Comparison of ENCODE assay signal across 11 mouse cellular contexts in genomic region chr9:20653859-20654258, GRCm38 (mm10). TPM values are rescaled to one million over a fixed set of nuclear protein-coding genes. Genes with fewer than 3 reads are reported as not detected.
DNase-seq lines count a peak whose midpoint lies in the region; ATAC-seq and TF ChIP-seq lines count a peak whose summit lies in the region.
"Had no signal": no experiment of that assay in that cellular context is flagged by ENCODE, and none has a peak within 500 bp of the region (broad histone marks: within the 10 kb centered on the region; RNA-seq: fewer than 3 reads in every experiment).

No protein-coding gene starts in this region.

- 96% methylated on average over 3 of the region's 3 CpGs for WGBS in forebrain, embryonic 13.5 days
- 87% methylated on average over 3 of the region's 3 CpGs for WGBS in forebrain, postnatal 0 days
- WGBS in lung, embryonic 15.5 days, result 82% methylated on average over 3 of the region's 3 CpGs
- 87% methylated on average over 3 of the region's 3 CpGs for WGBS in lung, adult 2 months
- 93% methylated on average over 3 of the region's 3 CpGs for WGBS in hindbrain, embryonic 14.5 days
- 88% methylated on average over 3 of the region's 3 CpGs for WGBS in midbrain, embryonic 13.5 days

- no peaks in the 10 kb centered on the region for H3K9me3 ChIP-seq in forebrain, embryonic 13.5 days (replicated peaks)
- H3K9me3 ChIP-seq in forebrain, postnatal 0 days (ENCODE audit: low read length), result no peaks in the 10 kb centered on the region
- H3K9me3 ChIP-seq in lung, embryonic 15.5 days, result no peaks in the 10 kb centered on the region
- H3K9me3 ChIP-seq in hindbrain, embryonic 14.5 days (ENCODE audit: control insufficient read depth, low read length), result no peaks in the 10 kb centered on the region
- no peaks in the 10 kb centered on the region for H3K9me3 ChIP-seq in midbrain, embryonic 13.5 days

- DNase-seq in forebrain, postnatal 0 days, result no peak
- no peak for DNase-seq in lung, adult 2 months
- no peak for DNase-seq in hindbrain, embryonic 14.5 days (ENCODE audit: low spot score)
- no peak for DNase-seq in thymus, postnatal 4 days
- no peak for DNase-seq in gastrocnemius, adult 8-10 months (ENCODE audit: low spot score in 2 of 2)
- DNase-seq: adrenal gland, adult 8-10 months; kidney, postnatal 10 days had no signal

- peak overlapping the region; percentile 85; the same call in 1 of the 2 replicates for H3K4me2 ChIP-seq in forebrain, embryonic 13.5 days
- H3K4me2 ChIP-seq in forebrain, postnatal 0 days (ENCODE audit: low read depth), result no peak overlapping the region
- H3K4me2 ChIP-seq in lung, embryonic 15.5 days, result peak overlapping the region; percentile 74; the same call in 1 of the 2 replicates
- 0 out of 2 replicates have a peak overlapping the region, but pooled peaks have one; percentile 76 for H3K4me2 ChIP-seq in hindbrain, embryonic 14.5 days (replicated peaks)
- peak overlapping the region; percentile 84 for H3K4me2 ChIP-seq in midbrain, embryonic 13.5 days (replicated peaks)

- H3K36me3 ChIP-seq in forebrain, embryonic 13.5 days (ENCODE audit: poor library complexity, severe bottlenecking), result peaks cover 61% of the 10 kb centered on the region
- H3K36me3 ChIP-seq in forebrain, postnatal 0 days (ENCODE audit: insufficient read depth), result peaks cover 44% of the 10 kb centered on the region
- H3K36me3 ChIP-seq in lung, embryonic 15.5 days, result peaks cover 39% of the 10 kb centered on the region
- H3K36me3 ChIP-seq in hindbrain, embryonic 14.5 days (replicated peaks; ENCODE audit: control insufficient read depth, insufficient read depth), result peaks cover 47% of the 10 kb centered on the region
- H3K36me3 ChIP-seq in midbrain, embryonic 13.5 days, result peaks cover 55% of the 10 kb centered on the region

- H3K27ac ChIP-seq in forebrain, embryonic 13.5 days, result no peak overlapping the region
- H3K27ac ChIP-seq in forebrain, postnatal 0 days (ENCODE audit: low read depth, low read length), result no peak overlapping the region
- no peak overlapping the region for H3K27ac ChIP-seq in lung, embryonic 15.5 days
- no peak overlapping the region for H3K27ac ChIP-seq in hindbrain, embryonic 14.5 days
- no peak overlapping the region for H3K27ac ChIP-seq in midbrain, embryonic 13.5 days

- peaks cover 39% of the 10 kb centered on the region for H3K4me1 ChIP-seq in forebrain, embryonic 13.5 days
- peaks cover 15% of the 10 kb centered on the region for H3K4me1 ChIP-seq in forebrain, postnatal 0 days (ENCODE audit: insufficient read depth)
- H3K4me1 ChIP-seq in lung, embryonic 15.5 days, result peaks cover 25% of the 10 kb centered on the region
- peaks cover 3% of the 10 kb centered on the region for H3K4me1 ChIP-seq in lung, adult 2 months (ENCODE audit: control insufficient read depth, insufficient read depth, low read length)
- peaks cover 21% of the 10 kb centered on the region for H3K4me1 ChIP-seq in hindbrain, embryonic 14.5 days (replicated peaks; ENCODE audit: control insufficient read depth, insufficient read depth, low read length)
- H3K4me1 ChIP-seq in midbrain, embryonic 13.5 days (replicated peaks), result peaks cover 40% of the 10 kb centered on the region

- TF ChIP-seq POLR2A in lung, adult 2 months (IDR thresholded peaks at IDR 0.05; ENCODE audit: borderline replicate concordance, extremely low read depth, low read depth, low read length), result no peak

- no peak overlapping the region for H3K9ac ChIP-seq in forebrain, embryonic 13.5 days
- H3K9ac ChIP-seq in forebrain, postnatal 0 days, result no peak overlapping the region
- H3K9ac ChIP-seq in lung, embryonic 15.5 days, result no peak overlapping the region
- H3K9ac ChIP-seq in hindbrain, embryonic 14.5 days, result no peak overlapping the region
- H3K9ac ChIP-seq in midbrain, embryonic 13.5 days (replicated peaks), result no peak overlapping the region

- TF ChIP-seq CTCF in forebrain, postnatal 0 days (IDR thresholded peaks at IDR 0.05; ENCODE audit: low read depth), result no peak; the same call in 1 of the 2 replicates
- no peak for TF ChIP-seq CTCF in lung, adult 2 months (IDR thresholded peaks at IDR 0.05; ENCODE audit: insufficient read depth, low read length)

- no peaks in the 10 kb centered on the region for H3K27me3 ChIP-seq in forebrain, embryonic 13.5 days
- no peaks in the 10 kb centered on the region for H3K27me3 ChIP-seq in forebrain, postnatal 0 days (ENCODE audit: insufficient read depth, low read length)
- no peaks in the 10 kb centered on the region for H3K27me3 ChIP-seq in lung, embryonic 15.5 days
- no peaks in the 10 kb centered on the region for H3K27me3 ChIP-seq in hindbrain, embryonic 14.5 days (ENCODE audit: control insufficient read depth, insufficient read depth, low read length)
- no peaks in the 10 kb centered on the region for H3K27me3 ChIP-seq in midbrain, embryonic 13.5 days
- H3K27me3 ChIP-seq: Patski had no signal

- ATAC-seq in forebrain, embryonic 13.5 days, result no peak
- ATAC-seq in forebrain, postnatal 0 days, result no peak
- no peak for ATAC-seq in lung, embryonic 15.5 days (ENCODE audit: borderline replicate concordance, extremely low read depth, low FRiP score, low TSS enrichment)
- no peak for ATAC-seq in hindbrain, embryonic 14.5 days (ENCODE audit: low FRiP score)
- no peak for ATAC-seq in midbrain, embryonic 13.5 days
- ATAC-seq: Patski had no signal

- H3K4me3 ChIP-seq in forebrain, embryonic 13.5 days, result 0 out of 2 replicates have a peak overlapping the region, but pooled peaks have one; percentile 87
- no peak overlapping the region for H3K4me3 ChIP-seq in forebrain, postnatal 0 days (ENCODE audit: low read depth, low read length)
- peak overlapping the region; percentile 64; the same call in 1 of the 2 replicates for H3K4me3 ChIP-seq in lung, embryonic 15.5 days
- H3K4me3 ChIP-seq in lung, adult 2 months (replicated peaks; ENCODE audit: extremely low read depth, low read depth, low read length), result no peak overlapping the region
- H3K4me3 ChIP-seq in hindbrain, embryonic 14.5 days (replicated peaks; ENCODE audit: low read length), result no peak overlapping the region
- H3K4me3 ChIP-seq in midbrain, embryonic 13.5 days (replicated peaks), result peak overlapping the region; percentile 95

RNA-seq across cellular contexts. Expression of gene Pin1, which starts 2.0 kb away (rescaled TPM):
- polyA plus RNA-seq in forebrain, embryonic 13.5 days (2015; fragmentation: Nextera tagmentation; extraction: Ambion mirVana), result 64.8 and 68.3 TPM in 2 replicates
- total RNA-seq in forebrain, postnatal 0 days (2014; rRNA removed), result 38.8 and 46.6 TPM in 2 replicates
- polyA plus RNA-seq in forebrain, postnatal 0 days (2015; fragmentation: Nextera tagmentation; extraction: Ambion mirVana), result 62.0 and 76.0 TPM in 2 replicates
- 51.8 and 54.8 TPM in 2 replicates for polyA plus RNA-seq in lung, embryonic 15.5 days (2015; fragmentation: Nextera tagmentation; extraction: Ambion mirVana)
- 14.8 and 17.9 TPM in 2 replicates for polyA plus RNA-seq in lung, adult 2 months (2012; rRNA removed)
- polyA plus RNA-seq in hindbrain, embryonic 14.5 days (2014; fragmentation: Nextera tagmentation; extraction: Ambion mirVana), result 64.5 and 64.6 TPM in 2 replicates
- 62.0 and 63.2 TPM in 2 replicates for polyA plus RNA-seq in midbrain, embryonic 13.5 days (2015; fragmentation: Nextera tagmentation; extraction: Ambion mirVana)
- total RNA-seq in gastrocnemius, adult 8-10 months (2022), result 10 to 100 TPM; 12.2 to 15.0 (median 13.7) TPM

RNA-seq across cellular contexts. Expression of gene Fbxl12, which starts 9.3 kb away (rescaled TPM):
- polyA plus RNA-seq in forebrain, embryonic 13.5 days (2015; fragmentation: Nextera tagmentation; extraction: Ambion mirVana), result 15.0 and 15.4 TPM in 2 replicates
- 15.6 and 18.7 TPM in 2 replicates for total RNA-seq in forebrain, postnatal 0 days (2014; rRNA removed)
- 12.5 and 13.4 TPM in 2 replicates for polyA plus RNA-seq in forebrain, postnatal 0 days (2015; fragmentation: Nextera tagmentation; extraction: Ambion mirVana)
- 18.5 and 20.8 TPM in 2 replicates for polyA plus RNA-seq in lung, embryonic 15.5 days (2015; fragmentation: Nextera tagmentation; extraction: Ambion mirVana)
- 55.6 and 59.7 TPM in 2 replicates for polyA plus RNA-seq in lung, adult 2 months (2012; rRNA removed)
- 10.2 and 10.5 TPM in 2 replicates for polyA plus RNA-seq in hindbrain, embryonic 14.5 days (2014; fragmentation: Nextera tagmentation; extraction: Ambion mirVana)
- polyA plus RNA-seq in midbrain, embryonic 13.5 days (2015; fragmentation: Nextera tagmentation; extraction: Ambion mirVana), result 17.7 and 19.0 TPM in 2 replicates
- 1 to 10 TPM; 3.8 to 5.9 (median 4.7) TPM for total RNA-seq in gastrocnemius, adult 8-10 months (2022)

RNA-seq across cellular contexts. Expression of gene Ubl5, which starts 11.2 kb away (rescaled TPM):
- polyA plus RNA-seq in forebrain, embryonic 13.5 days (2015; fragmentation: Nextera tagmentation; extraction: Ambion mirVana), result 533 and 604 TPM in 2 replicates
- total RNA-seq in forebrain, postnatal 0 days (2014; rRNA removed), result 166 and 215 TPM in 2 replicates
- polyA plus RNA-seq in forebrain, postnatal 0 days (2015; fragmentation: Nextera tagmentation; extraction: Ambion mirVana), result 533 and 690 TPM in 2 replicates
- polyA plus RNA-seq in lung, embryonic 15.5 days (2015; fragmentation: Nextera tagmentation; extraction: Ambion mirVana), result 369 and 383 TPM in 2 replicates
- 172 and 176 TPM in 2 replicates for polyA plus RNA-seq in lung, adult 2 months (2012; rRNA removed)
- 414 and 480 TPM in 2 replicates for polyA plus RNA-seq in hindbrain, embryonic 14.5 days (2014; fragmentation: Nextera tagmentation; extraction: Ambion mirVana)
- 541 and 558 TPM in 2 replicates for polyA plus RNA-seq in midbrain, embryonic 13.5 days (2015; fragmentation: Nextera tagmentation; extraction: Ambion mirVana)
- total RNA-seq in gastrocnemius, adult 8-10 months (2022), result 100 to 1,000 TPM; 164 to 206 (median 183) TPM

Comparison
In these comparisons a context has a peak if more than half of its experiments do, and no peak if none do; other contexts are left out.
1. H3K4me3 ChIP-seq: peak in forebrain, embryonic 13.5 days (single experiment), lung, embryonic 15.5 days (single experiment) and midbrain, embryonic 13.5 days (single experiment); none in forebrain, postnatal 0 days (single experiment), lung, adult 2 months (single experiment) and hindbrain, embryonic 14.5 days (single experiment).